Mouse (Mus musculus): ENCODE data around the gene Tm7sf3. TPM values are rescaled to one million over a fixed set of nuclear protein-coding genes. Genes with fewer than 3 reads are reported as not detected.

Tm7sf3 gene
- total RNA-seq, 2 experiments from 2014 or later = 40.3 to 43.3 TPM

- no peak overlapping the region for H3K4me3 ChIP-seq
- no peak for DNase-seq (ENCODE audit: low spot score in 2 of 2)
- no peak for TF ChIP-seq CTCF (conservative IDR thresholded peaks at IDR 0.05)
- H3K27ac ChIP-seq = no peak overlapping the region
Measured at GRCm38 (mm10) chr6:146629781-146630756, 12.6 kb downstream of the Tm7sf3 start.

- TF ChIP-seq CTCF (conservative IDR thresholded peaks at IDR 0.05) = no peak
- no peak overlapping the region for H3K4me3 ChIP-seq
- H3K27ac ChIP-seq = no peak overlapping the region
- DNase-seq (ENCODE audit: low spot score in 2 of 2) = no peak
Measured at GRCm38 (mm10) chr6:146628123-146628522, 14.5 kb downstream of the Tm7sf3 start.

- Histone ChIP-seq H3K27ac (no peak overlapping the region), H3K4me3 (no peak overlapping the region)
- no peak for TF ChIP-seq CTCF (conservative IDR thresholded peaks at IDR 0.05)
- DNase-seq (ENCODE audit: low spot score in 2 of 2) = no peak
Measured at GRCm38 (mm10) chr6:146616670-146617069, 26.0 kb downstream of the Tm7sf3 start.

GRCm38 (mm10) chr6:146615891-146616290 is 26.7 kb downstream of the Tm7sf3 start:
- no peak overlapping the region for H3K27ac ChIP-seq
- no peak for DNase-seq (ENCODE audit: low spot score in 2 of 2)
- no peak for TF ChIP-seq CTCF (conservative IDR thresholded peaks at IDR 0.05)
- no peak overlapping the region for H3K4me3 ChIP-seq

GRCm38 (mm10) chr6:146614541-146614940 is 28.1 kb downstream of the Tm7sf3 start:
- no peak for TF ChIP-seq CTCF (conservative IDR thresholded peaks at IDR 0.05)
- no peak overlapping the region for H3K4me3 ChIP-seq
- H3K27ac ChIP-seq = no peak overlapping the region
- no peak for DNase-seq (ENCODE audit: low spot score in 2 of 2)

- DNase-seq (ENCODE audit: low spot score in 2 of 2) = no peak
- Histone ChIP-seq H3K27ac (no peak overlapping the region), H3K4me3 (no peak overlapping the region)
- TF ChIP-seq CTCF (conservative IDR thresholded peaks at IDR 0.05) = peak; percentile 48
Measured at GRCm38 (mm10) chr6:146613907-146614306, 28.7 kb downstream of the Tm7sf3 start.

- TF ChIP-seq CTCF (conservative IDR thresholded peaks at IDR 0.05) = no peak
- Histone ChIP-seq H3K27ac (no peak overlapping the region), H3K4me3 (no peak overlapping the region)
- no peak for DNase-seq (ENCODE audit: low spot score in 2 of 2)
Measured at GRCm38 (mm10) chr6:146612736-146613135, 29.9 kb downstream of the Tm7sf3 start.

- TF ChIP-seq CTCF (conservative IDR thresholded peaks at IDR 0.05) = no peak
- H3K27ac ChIP-seq = no peak overlapping the region
- H3K4me3 ChIP-seq = no peak overlapping the region
- DNase-seq (ENCODE audit: low spot score in 2 of 2) = no peak
Measured at GRCm38 (mm10) chr6:146611897-146612296, 30.7 kb downstream of the Tm7sf3 start.

- no peak overlapping the region for H3K4me3 ChIP-seq
- H3K27ac ChIP-seq = no peak overlapping the region
- TF ChIP-seq CTCF (conservative IDR thresholded peaks at IDR 0.05) = no peak
- DNase-seq (ENCODE audit: low spot score in 2 of 2) = no peak
Measured at GRCm38 (mm10) chr6:146611385-146611784, 31.2 kb downstream of the Tm7sf3 start.

- no peak overlapping the region for H3K27ac ChIP-seq
- H3K4me3 ChIP-seq = no peak overlapping the region
- no peak for DNase-seq (ENCODE audit: low spot score in 2 of 2)
- peak; percentile 28 for TF ChIP-seq CTCF (conservative IDR thresholded peaks at IDR 0.05)
Measured at GRCm38 (mm10) chr6:146603651-146604050, 39.0 kb downstream of the Tm7sf3 start.

- no peak overlapping the region for H3K4me3 ChIP-seq
- no peak overlapping the region for H3K27ac ChIP-seq
- no peak for DNase-seq (ENCODE audit: low spot score in 2 of 2)
- no peak for TF ChIP-seq CTCF (conservative IDR thresholded peaks at IDR 0.05)
Measured at GRCm38 (mm10) chr6:146602601-146603000, 40.0 kb downstream of the Tm7sf3 start.

- Histone ChIP-seq H3K27ac (peak overlapping the region; percentile 99; the same call in 1 of the 2 replicates), H3K4me3 (no peak overlapping the region)
- no peak for TF ChIP-seq CTCF (conservative IDR thresholded peaks at IDR 0.05)
- no peak for DNase-seq (ENCODE audit: low spot score in 2 of 2)
Measured at GRCm38 (mm10) chr6:146585134-146585533, 57.5 kb downstream of the Tm7sf3 start.

- TF ChIP-seq CTCF (conservative IDR thresholded peaks at IDR 0.05) = no peak
- no peak overlapping the region for H3K4me3 ChIP-seq
- no peak for DNase-seq (ENCODE audit: low spot score in 2 of 2)
- H3K27ac ChIP-seq = peak overlapping the region; percentile 99
Measured at GRCm38 (mm10) chr6:146583366-146584046, 59.1 kb downstream of the Tm7sf3 start.

Data from layer of hippocampus, adult 2 months (tissue).